Mouse (Mus musculus): ENCODE data around the gene Dscaml1.
A peak's percentile ranks its signal among the peaks of the same experiment; 100 is the strongest.

Dscaml1 gene

DNA sequence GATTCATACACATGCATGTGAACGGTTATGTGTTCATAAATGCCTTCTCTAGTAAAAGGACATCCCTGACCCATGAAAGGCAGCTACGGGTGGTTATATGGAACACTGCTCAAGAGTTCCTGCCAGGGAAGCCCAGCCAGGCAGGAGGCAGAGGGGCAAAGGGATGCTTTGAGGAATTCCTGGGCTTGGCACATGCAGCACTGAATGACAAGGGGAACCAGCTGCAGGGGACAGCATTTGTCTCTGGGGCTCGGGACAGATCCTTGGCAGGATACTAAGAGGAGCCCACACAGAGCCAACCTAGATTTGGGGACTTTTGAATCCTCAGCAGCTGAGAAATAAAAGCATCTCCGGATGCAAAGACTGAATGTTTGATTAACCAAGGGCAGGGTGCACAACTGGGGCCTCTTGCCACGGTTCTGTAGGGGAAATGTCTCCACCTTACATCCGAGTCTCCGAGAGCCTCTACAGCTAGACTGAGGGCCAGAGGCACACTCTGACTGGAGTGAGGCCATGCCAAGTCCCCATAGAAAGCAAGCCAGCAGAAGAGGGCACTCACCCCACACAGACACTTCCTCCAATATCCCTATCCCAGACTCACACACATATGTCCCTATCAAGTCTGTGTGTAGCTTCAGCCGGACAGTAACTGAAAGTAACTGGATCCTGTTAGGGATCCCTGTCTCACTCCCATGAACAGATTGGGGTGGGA is 251.7 kb downstream of the Dscaml1 start:
- DNase-seq (ENCODE audit: low read depth, low spot score): no peak

DNA sequence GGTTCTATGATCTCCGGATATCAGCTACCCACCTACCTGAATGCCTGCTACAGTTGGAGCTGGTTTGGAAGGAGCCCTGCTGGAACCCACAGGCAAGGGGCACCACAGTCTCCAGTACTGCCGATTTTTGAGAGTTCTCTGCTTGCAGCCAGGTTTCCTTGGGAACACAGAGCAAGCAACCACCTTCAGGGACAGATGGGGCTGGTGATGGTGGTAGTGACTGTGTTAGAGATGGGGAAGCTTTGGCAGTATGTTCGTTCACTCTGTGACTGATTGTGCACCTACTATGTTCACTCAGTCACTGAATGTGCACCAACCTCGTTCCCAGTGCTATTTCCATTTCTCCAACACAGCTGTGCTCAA is 252.2 kb downstream of the Dscaml1 start:
- DNase-seq (ENCODE audit: low read depth, low spot score): no peak

DNA sequence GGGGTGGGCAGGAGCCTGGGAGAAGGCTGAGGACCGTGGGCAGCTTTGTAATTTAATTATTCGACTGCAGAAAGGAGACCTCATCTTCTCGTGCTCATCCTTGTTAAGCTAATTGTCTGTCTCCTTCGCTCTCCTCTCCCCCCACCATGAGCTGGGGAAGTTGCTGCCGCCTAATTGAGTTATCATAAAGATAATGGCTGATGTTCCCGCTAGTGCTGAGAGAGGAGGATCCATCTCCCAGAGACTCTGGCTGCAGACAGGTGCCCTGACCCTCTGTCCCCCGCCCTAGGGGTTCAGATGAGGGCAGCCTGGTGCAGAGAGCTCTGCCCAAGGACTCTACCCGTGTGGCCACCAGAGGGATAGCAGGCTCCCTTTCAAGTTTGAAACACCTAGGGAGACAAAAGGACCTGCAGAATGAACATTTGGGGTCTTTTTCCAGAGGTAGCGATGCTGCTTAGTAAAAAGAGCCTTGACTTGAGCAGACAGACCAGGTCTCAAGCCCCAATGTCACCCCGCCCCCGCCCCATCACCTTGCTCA is 256.1 kb downstream of the Dscaml1 start:
- DNase-seq (ENCODE audit: low read depth, low spot score): no peak

GRCm38 (mm10) chr9:45693424-45694237 is 267.2 kb downstream of the Dscaml1 start:
- DNase-seq (ENCODE audit: low read depth, low spot score): no peak

DNA sequence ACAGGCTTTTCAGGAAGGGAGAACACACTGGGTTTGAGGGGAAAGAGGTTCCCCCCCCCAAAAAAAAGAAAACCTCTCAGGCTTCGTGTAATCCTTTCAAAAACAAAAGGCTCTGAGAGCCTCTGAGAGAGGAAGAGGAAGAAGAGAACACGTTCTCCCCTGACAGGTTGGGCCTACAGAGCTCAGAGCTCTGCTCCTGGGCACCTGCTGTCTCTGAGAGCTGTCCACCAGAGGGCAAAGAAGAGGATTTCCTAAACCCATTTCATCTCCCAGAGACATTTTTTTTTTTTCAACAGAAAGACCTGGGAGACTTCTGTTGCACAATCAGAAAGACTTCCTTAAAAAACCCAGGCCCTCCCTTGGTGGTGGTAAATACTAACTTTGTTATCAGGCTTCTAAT is 267.8 kb downstream of the Dscaml1 start:
- DNase-seq (ENCODE audit: low read depth, low spot score): no peak

GRCm38 (mm10) chr9:45699171-45699570 is 272.7 kb downstream of the Dscaml1 start:
- no peak for DNase-seq (ENCODE audit: low read depth, low spot score)

- no peak for DNase-seq (ENCODE audit: low read depth, low spot score)
Measured at GRCm38 (mm10) chr9:45703236-45703635, 276.8 kb downstream of the Dscaml1 start.

DNA sequence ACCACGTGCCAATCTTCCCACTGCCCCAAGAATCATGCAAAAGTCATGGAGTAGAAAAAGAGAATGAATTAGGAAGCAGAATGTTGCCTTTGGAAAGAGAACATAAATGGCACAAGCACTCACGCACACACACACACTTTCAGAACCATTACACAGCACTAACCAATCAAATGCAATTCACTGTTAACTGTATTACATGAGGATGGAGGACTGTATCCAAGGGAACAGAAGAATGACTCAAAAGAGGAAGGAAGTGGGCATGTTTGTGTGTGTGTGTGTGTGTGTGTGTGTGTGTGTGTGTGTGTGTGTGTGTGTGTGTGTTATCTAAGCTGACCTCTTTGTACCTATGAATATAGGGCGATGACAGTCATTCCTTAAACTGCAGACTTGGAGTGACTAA is 278.0 kb downstream of the Dscaml1 start:
- no peak for DNase-seq (ENCODE audit: low read depth, low spot score)

GRCm38 (mm10) chr9:45710300-45710699 is 283.9 kb downstream of the Dscaml1 start:
- DNase-seq (ENCODE audit: low read depth, low spot score): peak; percentile 21

- peak; percentile 10 for DNase-seq (ENCODE audit: low read depth, low spot score)
Measured at GRCm38 (mm10) chr9:45715387-45715786, 289.0 kb downstream of the Dscaml1 start.

DNA sequence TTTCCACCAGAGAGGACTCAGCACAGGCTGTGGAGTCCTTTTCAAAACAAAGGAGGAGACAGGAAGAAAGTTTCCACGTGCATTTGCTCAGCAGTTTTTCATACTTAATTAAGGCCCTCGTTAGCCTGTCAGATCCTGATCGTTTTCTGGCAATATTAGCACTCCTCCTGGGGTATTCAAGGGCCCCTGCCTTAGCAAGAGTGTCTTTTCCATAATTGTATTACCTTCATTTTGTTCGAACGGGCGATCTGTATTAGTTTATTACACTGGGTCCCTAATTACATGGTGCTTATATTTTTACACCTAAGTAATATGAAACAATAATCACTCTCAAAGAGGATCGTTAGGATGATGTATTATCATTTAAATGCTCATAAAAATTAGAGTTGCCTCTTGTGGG is 293.6 kb downstream of the Dscaml1 start:
- DNase-seq (ENCODE audit: low read depth, low spot score): no peak

DNA sequence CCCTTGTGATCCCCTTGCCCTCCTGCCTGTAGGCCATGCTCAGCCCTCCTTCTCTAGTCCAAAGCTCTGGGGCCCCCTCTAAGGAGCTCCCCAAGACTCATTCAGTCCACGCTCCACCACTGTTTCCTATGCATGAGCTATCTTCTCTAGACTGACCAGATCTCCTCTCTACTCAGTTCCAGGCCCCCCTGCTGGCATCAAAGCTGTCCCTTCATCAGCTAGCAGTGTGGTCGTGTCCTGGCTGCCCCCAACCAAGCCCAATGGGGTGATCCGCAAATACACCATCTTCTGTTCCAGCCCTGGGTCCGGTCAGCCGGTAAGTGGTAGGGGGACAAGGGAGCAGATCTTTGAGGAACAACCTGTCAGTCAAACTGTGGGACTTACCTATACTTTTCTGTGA is 305.4 kb downstream of the Dscaml1 start:
- DNase-seq (ENCODE audit: low read depth, low spot score): no peak

GRCm38 (mm10) chr9:45733246-45733645 is 306.8 kb downstream of the Dscaml1 start:
- DNase-seq (ENCODE audit: low read depth, low spot score): no peak

- DNase-seq (ENCODE audit: low read depth, low spot score): no peak
Measured at GRCm38 (mm10) chr9:45739001-45739701, 312.7 kb downstream of the Dscaml1 start.

DNA sequence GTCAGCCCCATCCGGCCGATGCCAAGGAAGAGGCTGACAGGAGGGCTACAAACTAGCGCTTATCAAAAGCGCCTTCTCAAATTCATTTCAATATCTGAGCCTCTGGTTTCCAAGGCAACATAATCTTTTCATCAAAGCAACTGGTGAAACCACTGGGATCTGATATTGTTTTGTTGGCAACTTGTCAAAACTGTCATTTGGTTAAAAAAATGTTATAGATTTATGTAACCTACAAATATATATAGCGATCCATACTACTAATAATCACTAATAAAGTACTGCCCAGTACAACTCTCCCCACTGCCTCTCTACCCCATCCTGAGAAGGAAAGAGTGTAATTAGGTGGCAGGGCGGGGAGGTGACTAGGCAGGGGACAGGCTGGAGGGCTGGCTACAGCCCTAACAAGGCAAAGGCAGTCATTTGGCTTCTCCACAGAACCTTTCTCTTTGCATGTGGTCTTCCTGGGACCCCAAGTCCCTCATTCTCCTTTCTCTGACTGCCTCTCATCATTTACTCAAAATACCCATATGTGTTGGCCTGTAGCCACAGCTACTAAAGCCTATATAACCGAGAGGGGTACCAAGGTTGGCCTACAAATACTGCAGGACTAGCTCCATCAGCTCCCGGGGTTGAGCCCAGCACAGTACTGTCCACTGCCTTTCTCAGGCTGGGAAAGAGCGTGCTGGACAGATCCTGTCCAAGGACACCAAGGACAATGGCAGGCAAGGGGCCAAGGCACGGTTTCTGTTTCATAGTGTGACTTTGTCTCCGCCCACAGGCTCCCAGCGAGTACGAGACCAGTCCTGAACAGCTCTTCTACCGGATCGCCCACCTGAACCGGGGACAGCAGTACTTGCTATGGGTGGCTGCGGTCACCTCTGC is 313.5 kb downstream of the Dscaml1 start:
- no peak for DNase-seq (ENCODE audit: low read depth, low spot score)

- no peak for DNase-seq (ENCODE audit: low read depth, low spot score)
Measured at GRCm38 (mm10) chr9:45740584-45740980, 314.2 kb downstream of the Dscaml1 start.

- DNase-seq (ENCODE audit: low read depth, low spot score): no peak
Measured at GRCm38 (mm10) chr9:45745451-45745850, 319.0 kb downstream of the Dscaml1 start.

GRCm38 (mm10) chr9:45749917-45750316 is 323.5 kb downstream of the Dscaml1 start:
- DNase-seq (ENCODE audit: low read depth, low spot score): no peak

DNA sequence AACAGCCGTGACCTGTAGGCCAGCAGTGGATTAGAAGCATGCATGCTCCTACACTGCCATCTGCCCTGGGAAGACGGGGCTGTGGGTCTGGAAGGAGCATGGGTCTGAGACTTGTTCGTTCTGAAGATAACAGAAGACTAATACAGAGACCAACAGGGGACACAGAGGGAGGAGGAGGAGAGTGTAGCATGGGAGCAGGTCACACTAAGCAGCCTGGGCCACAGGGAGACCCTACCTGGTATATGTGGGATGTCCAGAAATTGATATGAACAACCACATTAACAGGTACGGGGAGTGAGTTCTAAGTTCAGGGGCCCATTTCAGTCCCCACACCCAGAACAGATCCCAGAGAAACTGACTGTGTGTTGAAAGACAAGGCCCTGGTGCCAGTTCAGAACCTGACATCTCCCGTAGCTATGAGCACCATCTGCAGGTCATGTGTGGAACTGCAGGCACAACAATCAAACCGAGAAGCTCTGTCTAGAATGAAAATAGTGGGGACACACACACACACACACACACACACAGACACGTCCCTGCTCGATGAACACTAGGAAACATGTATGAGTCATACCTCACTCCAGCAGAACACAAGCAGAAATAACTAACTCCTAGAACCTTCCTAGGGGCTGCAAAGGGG is 328.1 kb downstream of the Dscaml1 start:
- DNase-seq (ENCODE audit: low read depth, low spot score): peak; percentile 81

DNA sequence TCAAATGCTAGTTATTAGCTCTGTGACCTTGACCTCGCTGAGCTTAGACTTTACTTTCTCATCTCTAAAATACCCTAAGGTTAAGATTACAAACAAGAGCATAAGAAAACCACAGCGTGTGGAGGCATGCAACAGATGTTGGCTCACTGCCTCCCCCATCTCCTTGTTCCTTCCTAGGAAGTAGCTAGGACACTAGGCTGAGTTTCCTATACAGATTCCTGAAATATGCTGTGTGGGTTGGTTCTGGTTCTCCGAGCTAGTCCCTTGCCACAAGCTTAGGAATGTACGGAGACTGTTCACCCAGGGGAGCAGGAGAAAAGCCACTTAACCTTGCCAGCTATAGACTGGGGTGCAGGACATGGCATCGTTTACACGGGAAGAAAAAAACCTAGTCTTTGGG is 339.8 kb downstream of the Dscaml1 start:
- DNase-seq (ENCODE audit: low read depth, low spot score): no peak

GRCm38 (mm10) chr9:45767155-45767554 is 340.7 kb downstream of the Dscaml1 start:
- no peak for DNase-seq (ENCODE audit: low read depth, low spot score)
